Mouse (Mus musculus): ENCODE data around the gene Nfu1. TPM values are rescaled to one million over a fixed set of nuclear protein-coding genes. Genes with fewer than 3 reads are reported as not detected.
"Not testable (repeated sequence)": the region's sequence is repeated elsewhere in the genome, so short reads cannot be mapped to it uniquely, and the experiment has no call there.

The Nfu1 gene
- polyA plus RNA-seq, 1 experiment from 2014 or later = 130 TPM

- 99% methylated on average over 7 of the region's 7 CpGs for WGBS
Observed at GRCm38 (mm10) chr6:87048712-87049111, 39.7 kb downstream of the Nfu1 start.

GRCm38 (mm10) chr6:87051886-87052425, 42.9 kb downstream of the Nfu1 start:
- no peaks in the 10 kb centered on the region for H3K27me3 ChIP-seq
- WGBS = 96% methylated on average over 10 of the region's 10 CpGs
- H3K9me3 ChIP-seq = no peaks in the 10 kb centered on the region
- H3K36me3 ChIP-seq = peaks cover 64% of the 10 kb centered on the region
- no peak for ATAC-seq (ENCODE audit: low FRiP score)
- no peak overlapping the region for H3K4me3 ChIP-seq
- no peak overlapping the region for H3K27ac ChIP-seq
- H3K4me2 ChIP-seq = no peak overlapping the region
- H3K4me1 ChIP-seq (replicated peaks) = no peaks in the 10 kb centered on the region
- no peak overlapping the region for H3K9ac ChIP-seq

More at GRCm38 (mm10) chr6:87048712-87049111, 39.7 kb downstream of the Nfu1 start:
- not testable (repeated sequence) for H3K4me3 ChIP-seq; H3K27me3 ChIP-seq; H3K9ac ChIP-seq; H3K4me2 ChIP-seq; H3K9me3 ChIP-seq; H3K27ac ChIP-seq; ATAC-seq (ENCODE audit: low FRiP score)
- Histone ChIP-seq H3K4me1 (replicated peaks) (peaks cover 16% of the 10 kb centered on the region), H3K36me3 (peaks cover 37% of the 10 kb centered on the region)

GRCm38 (mm10) chr6:87054193-87054592, 45.2 kb downstream of the Nfu1 start:
- Histone ChIP-seq H3K36me3 (peaks cover 73% of the 10 kb centered on the region), H3K4me2 (no peak overlapping the region), H3K27ac (no peak overlapping the region), H3K4me1 (replicated peaks) (no peaks in the 10 kb centered on the region), H3K9ac (no peak overlapping the region), H3K27me3 (no peaks in the 10 kb centered on the region), H3K9me3 (no peaks in the 10 kb centered on the region), H3K4me3 (no peak overlapping the region)
- 91% methylated on average over 8 of the region's 8 CpGs for WGBS
- no peak for ATAC-seq (ENCODE audit: low FRiP score)

- H3K9ac ChIP-seq = no peak overlapping the region
- H3K4me1 ChIP-seq (replicated peaks) = no peaks in the 10 kb centered on the region
- no peak overlapping the region for H3K27ac ChIP-seq
- H3K4me2 ChIP-seq = no peak overlapping the region
- peaks cover 84% of the 10 kb centered on the region for H3K36me3 ChIP-seq
- no peaks in the 10 kb centered on the region for H3K9me3 ChIP-seq
- no peak for ATAC-seq (ENCODE audit: low FRiP score)
- no peak overlapping the region for H3K4me3 ChIP-seq
- no peaks in the 10 kb centered on the region for H3K27me3 ChIP-seq
- WGBS = 89% methylated on average over 1 of the region's 1 CpGs
Observed at GRCm38 (mm10) chr6:87059754-87060153, 50.7 kb downstream of the Nfu1 start.

DNA sequence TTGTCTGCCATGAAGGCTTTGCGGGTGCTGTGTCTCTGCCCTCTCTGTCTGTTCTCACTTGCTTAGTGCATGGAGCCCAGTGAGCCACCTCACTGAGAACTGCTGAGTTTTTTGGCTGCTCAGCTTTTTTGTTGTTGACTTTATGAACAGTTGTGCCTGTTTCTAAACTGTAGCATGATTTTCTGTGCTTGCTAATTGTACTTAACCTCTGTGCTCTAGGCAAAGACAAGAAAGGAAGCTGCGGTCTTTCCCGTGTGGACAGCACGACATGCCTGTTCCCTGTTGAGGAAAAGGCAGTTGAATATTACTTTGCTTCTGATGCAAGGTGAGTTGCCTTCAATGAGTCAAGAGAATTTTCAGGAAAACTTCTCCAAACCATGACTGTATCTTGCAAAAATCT, 54.5 kb downstream of the Nfu1 start:
- H3K36me3 ChIP-seq = peaks cover 87% of the 10 kb centered on the region
- 93% methylated on average over 4 of the region's 4 CpGs for WGBS

GRCm38 (mm10) chr6:87068209-87068608, 59.2 kb downstream of the Nfu1 start:
- Histone ChIP-seq H3K27ac (no peak overlapping the region), H3K4me1 (replicated peaks) (no peaks in the 10 kb centered on the region), H3K27me3 (no peaks in the 10 kb centered on the region), H3K36me3 (peaks cover 93% of the 10 kb centered on the region), H3K4me3 (no peak overlapping the region), H3K9me3 (no peaks in the 10 kb centered on the region), H3K9ac (no peak overlapping the region), H3K4me2 (no peak overlapping the region)
- ATAC-seq (ENCODE audit: low FRiP score) = no peak
- WGBS = 92% methylated on average over 2 of the region's 2 CpGs

More for the DNA sequence above, 54.5 kb downstream of the Nfu1 start:
- H3K27ac ChIP-seq = no peak overlapping the region
- no peaks in the 10 kb centered on the region for H3K4me1 ChIP-seq (replicated peaks)
- no peak overlapping the region for H3K9ac ChIP-seq
- no peaks in the 10 kb centered on the region for H3K27me3 ChIP-seq
- H3K9me3 ChIP-seq = no peaks in the 10 kb centered on the region
- no peak overlapping the region for H3K4me3 ChIP-seq
- no peak overlapping the region for H3K4me2 ChIP-seq
- ATAC-seq (ENCODE audit: low FRiP score) = no peak

DNA sequence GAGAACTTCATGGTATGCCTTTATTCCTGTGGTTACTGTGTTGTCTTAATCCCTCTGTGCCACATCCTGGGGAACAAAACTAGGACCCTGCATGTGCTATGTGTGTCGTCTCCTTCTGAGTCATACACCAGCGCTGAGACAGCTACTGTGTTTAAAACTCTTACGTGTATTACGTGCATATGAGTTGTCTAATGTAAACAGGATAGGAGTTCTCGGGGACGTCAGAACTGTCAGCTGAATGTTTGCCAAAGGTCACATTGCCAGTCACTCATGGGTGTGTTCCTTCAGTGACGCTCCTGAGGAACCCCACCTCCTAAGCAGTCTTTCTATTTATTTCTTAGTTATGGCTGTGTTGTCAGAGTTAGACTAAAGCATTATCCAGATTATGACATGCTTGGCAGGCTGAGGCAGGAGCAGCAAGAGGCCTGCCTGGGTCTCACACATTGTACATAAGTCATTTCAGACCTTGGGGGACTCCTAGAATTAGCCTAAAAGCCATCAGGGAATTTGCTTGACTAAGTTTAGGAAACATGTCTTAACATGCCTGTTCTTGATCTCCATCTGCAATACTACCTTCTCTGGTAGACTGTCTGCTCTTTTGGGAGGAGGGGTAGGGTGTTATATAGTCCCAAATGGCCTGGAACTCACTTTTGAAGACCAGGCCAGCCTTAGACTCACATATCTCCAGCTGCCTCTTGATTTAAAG, 60.3 kb downstream of the Nfu1 start:
- 87% methylated on average over 7 of the region's 7 CpGs for WGBS
- Histone ChIP-seq H3K27me3 (no peaks in the 10 kb centered on the region), H3K4me2 (no peak overlapping the region), H3K27ac (no peak overlapping the region), H3K4me1 (replicated peaks) (no peaks in the 10 kb centered on the region), H3K9me3 (no peaks in the 10 kb centered on the region), H3K9ac (no peak overlapping the region), H3K4me3 (no peak overlapping the region), H3K36me3 (peaks cover 92% of the 10 kb centered on the region)
- no peak for ATAC-seq (ENCODE audit: low FRiP score)

GRCm38 (mm10) chr6:87070641-87071040, 61.6 kb downstream of the Nfu1 start:
- WGBS = 92% methylated on average over 4 of the region's 4 CpGs
- no peaks in the 10 kb centered on the region for H3K27me3 ChIP-seq
- no peak overlapping the region for H3K27ac ChIP-seq
- H3K36me3 ChIP-seq = peaks cover 85% of the 10 kb centered on the region
- ATAC-seq (ENCODE audit: low FRiP score) = no peak
- H3K9me3 ChIP-seq = no peaks in the 10 kb centered on the region
- no peak overlapping the region for H3K4me3 ChIP-seq
- no peak overlapping the region for H3K4me2 ChIP-seq
- no peak overlapping the region for H3K9ac ChIP-seq
- H3K4me1 ChIP-seq (replicated peaks) = no peaks in the 10 kb centered on the region

DNA sequence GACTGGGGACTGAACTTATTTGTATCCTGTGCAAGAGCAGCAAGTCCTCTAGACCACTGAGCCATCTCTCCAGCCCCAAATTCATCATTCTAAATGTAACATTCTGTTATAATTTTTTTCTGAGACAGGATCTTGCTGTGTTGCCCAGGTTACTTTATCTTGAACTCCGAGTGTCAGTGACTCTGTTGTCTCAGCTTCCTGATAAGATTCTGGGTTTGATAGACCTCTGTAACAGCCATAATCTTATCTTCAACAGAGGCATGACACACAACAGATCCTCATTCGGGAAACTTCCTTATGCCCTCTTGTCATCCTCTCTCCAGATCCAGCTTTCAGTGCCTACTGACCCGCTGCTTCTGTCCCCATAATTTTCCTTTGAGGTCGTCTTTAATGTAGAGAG, 63.7 kb downstream of the Nfu1 start:
- Histone ChIP-seq H3K4me2 (no peak overlapping the region), H3K36me3 (peaks cover 79% of the 10 kb centered on the region), H3K27me3 (no peaks in the 10 kb centered on the region), H3K27ac (no peak overlapping the region), H3K9ac (no peak overlapping the region), H3K4me1 (replicated peaks) (no peaks in the 10 kb centered on the region), H3K4me3 (no peak overlapping the region), H3K9me3 (no peaks in the 10 kb centered on the region)
- WGBS = 91% methylated on average over 4 of the region's 4 CpGs
- no peak for ATAC-seq (ENCODE audit: low FRiP score)

DNA sequence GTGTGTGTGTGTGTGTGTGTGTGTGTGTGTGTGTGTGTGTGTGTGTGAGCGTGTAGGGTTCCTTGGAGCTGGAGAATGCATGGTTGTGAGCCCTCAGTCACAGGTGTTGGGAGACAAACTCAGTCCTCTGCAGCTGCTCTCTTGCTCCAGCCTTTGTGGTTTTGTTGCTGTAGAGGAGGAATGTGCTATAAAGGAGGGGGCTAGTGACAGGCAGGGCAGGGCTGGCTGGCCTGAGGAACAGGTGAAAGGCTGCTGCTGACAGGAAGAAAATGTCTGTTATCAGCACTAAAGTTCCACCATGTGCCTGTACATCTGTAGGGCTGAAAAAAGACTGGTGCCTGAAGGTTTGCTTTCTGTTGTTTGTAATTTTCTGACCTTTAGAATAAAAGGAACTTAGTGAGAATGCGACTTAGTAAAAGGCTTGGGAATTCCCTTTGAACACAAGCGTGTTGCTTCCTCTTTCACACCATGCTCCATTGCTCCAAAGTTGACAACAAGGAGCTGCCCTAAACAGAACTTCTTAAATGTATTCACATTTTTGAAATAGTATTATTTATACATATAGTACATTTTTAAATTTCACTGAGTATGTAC, 66.2 kb downstream of the Nfu1 start:
- no peak overlapping the region for H3K4me3 ChIP-seq
- no peak for ATAC-seq (ENCODE audit: low FRiP score)

More for the DNA sequence above, 66.2 kb downstream of the Nfu1 start:
- H3K9ac ChIP-seq = no peak overlapping the region
- no peak overlapping the region for H3K4me2 ChIP-seq
- WGBS = 75% methylated on average over 3 of the region's 3 CpGs
- H3K4me1 ChIP-seq (replicated peaks) = no peaks in the 10 kb centered on the region
- peaks cover 71% of the 10 kb centered on the region for H3K36me3 ChIP-seq
- no peaks in the 10 kb centered on the region for H3K9me3 ChIP-seq
- H3K27me3 ChIP-seq = no peaks in the 10 kb centered on the region
- H3K27ac ChIP-seq = no peak overlapping the region
